Mouse (Mus musculus) heart, postnatal 0 days (tissue): ENCODE results near the gene 9930104L06Rik.

Experiments used
- CTCF ChIP-seq: IDR thresholded peaks from 2 replicates; pipeline ENCODE4 v1.5.1; 2016; ENCODE audit warnings: antibody characterized with exemption, control low read depth, low read depth
- EP300 ChIP-seq: IDR thresholded peaks from 2 replicates; pipeline ENCODE4 v1.6.1; 2016; ENCODE audit warnings: antibody characterized with exemption, low read depth

GRCm38 (mm10) chr4:124893769-124894168 is 43.1 kb upstream of the 9930104L06Rik start:
- no peak for TF ChIP-seq CTCF
- no peak for TF ChIP-seq EP300
